Mouse (Mus musculus) liver, embryonic 16.5 days (tissue): ENCODE measurements around the gene Arhgef3. TPM values are rescaled to one million over a fixed set of nuclear protein-coding genes. Genes with fewer than 3 reads are reported as not detected.

Source experiments
- ATAC-seq: fragments of 200-750 bp; cut with Nextera tagmentation; 2 replicates; pipeline ENCODE4 v1.8.0; 2017; ENCODE audit warnings: low read depth, mild to moderate bottlenecking, moderate number of reproducible peaks, moderate library complexity
- H3K27ac ChIP-seq: fragments of 300-500 bp; sonication (generic); 2 replicates; pipeline ENCODE4 v1.5.1; 2014; ENCODE audit warnings: mild to moderate bottlenecking, low read length
- H3K27me3 ChIP-seq: fragments of 300-500 bp; sonication (generic); 2 replicates; pipeline ENCODE4 v1.6.1; 2014; ENCODE audit warnings: low read depth, low read length, mixed read lengths; ENCODE audit not compliant: control insufficient read depth, insufficient read depth
- H3K36me3 ChIP-seq: fragments of 300-500 bp; sonication (generic); 2 replicates; pipeline ENCODE4 v1.6.1; 2014; ENCODE audit warnings: mild to moderate bottlenecking; ENCODE audit not compliant: control insufficient read depth, insufficient read depth
- H3K4me1 ChIP-seq: fragments of 300-500 bp; sonication (generic); 2 replicates; pipeline ENCODE4 v1.6.1; 2014; ENCODE audit warnings: low read depth, low read length, mixed read lengths; ENCODE audit not compliant: control insufficient read depth
- H3K4me2 ChIP-seq: fragments of 300-500 bp; sonication (generic); 2 replicates; pipeline ENCODE4 v1.6.1; 2014; ENCODE audit warnings: low read depth, low read length, mixed read lengths
- H3K4me3 ChIP-seq: fragments of 300-500 bp; sonication (generic); 2 replicates; pipeline ENCODE4 v1.5.1; 2014; ENCODE audit warnings: low read depth, mild to moderate bottlenecking, low read length
- H3K9ac ChIP-seq: fragments of 300-500 bp; sonication (generic); 2 replicates; pipeline ENCODE4 v1.6.1; 2014; ENCODE audit warnings: low read depth, low read length
- H3K9me3 ChIP-seq: fragments of 300-500 bp; sonication (generic); replicated peaks from 2 replicates; pipeline ENCODE4 v1.6.1; 2016; ENCODE audit warnings: low read length; ENCODE audit not compliant: control insufficient read depth
- WGBS: fragments of 180-500 bp; shearing (Covaris S2); extraction: QIAGEN DNeasy Blood & Tissue Kit; methylation state at CpG from one replicate; pipeline ENCODE4 v1.1.7; 2014; ENCODE audit not compliant: insufficient replicate concordance; 5-methylcytosine and 5-hydroxymethylcytosine counted together
- polyA plus RNA-seq: library from polyadenylated mRNA; unstranded; fragments of >200 nt; fragmentation: Nextera tagmentation; extraction: Ambion mirVana; gene quantifications from 2 replicates; pipeline ENCODE4 v1.2.1, GENCODE M21; 2015

Gene Arhgef3
- polyA plus RNA-seq, 1 experiment from 2014 or later = 12.5 TPM

- Histone ChIP-seq H3K4me3 (no peak overlapping the region), H3K27me3 (no peaks in the 10 kb centered on the region), H3K9me3 (no peaks in the 10 kb centered on the region), H3K9ac (no peak overlapping the region), H3K4me2 (no peak overlapping the region), H3K27ac (no peak overlapping the region), H3K36me3 (no peaks in the 10 kb centered on the region), H3K4me1 (peaks cover 3% of the 10 kb centered on the region; the same call in 1 of the 2 replicates)
- 66% methylated on average over 4 of the region's 4 CpGs for WGBS
- ATAC-seq = no peak
These were observed 71.9 kb downstream of the Arhgef3 start for GRCm38 (mm10) chr14:27186596-27186995.

DNA sequence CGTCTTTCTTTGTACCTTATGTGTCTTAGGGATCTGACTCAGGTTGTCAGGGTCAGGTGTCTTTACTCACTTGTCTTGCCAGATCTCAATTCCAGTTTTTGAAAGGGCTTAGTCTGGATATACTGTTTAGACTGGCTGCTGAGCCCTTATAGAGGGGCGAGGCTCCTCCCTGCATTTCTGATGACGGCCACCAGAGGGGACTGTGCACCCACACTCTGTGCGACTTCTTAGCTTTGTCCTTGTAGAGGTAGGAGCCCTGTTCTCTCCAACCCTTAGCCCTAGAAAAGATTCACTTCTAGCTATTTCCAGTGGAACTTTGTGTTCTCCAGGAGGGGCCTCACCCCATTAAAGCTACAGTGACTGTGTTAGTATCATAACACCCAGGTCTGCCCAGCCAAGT lies 72.3 kb downstream of the Arhgef3 start:
- no peak overlapping the region for H3K4me2 ChIP-seq
- no peaks in the 10 kb centered on the region for H3K9me3 ChIP-seq
- 0 out of 2 replicates have a peak, but pooled peaks have one; percentile 27 for ATAC-seq
- H3K27me3 ChIP-seq = no peaks in the 10 kb centered on the region
- no peak overlapping the region for H3K9ac ChIP-seq
- H3K4me3 ChIP-seq = no peak overlapping the region
- H3K27ac ChIP-seq = no peak overlapping the region
- peaks cover 3% of the 10 kb centered on the region; the same call in 1 of the 2 replicates for H3K4me1 ChIP-seq
- WGBS = 3% methylated on average over 4 of the region's 4 CpGs
- H3K36me3 ChIP-seq = no peaks in the 10 kb centered on the region

DNA sequence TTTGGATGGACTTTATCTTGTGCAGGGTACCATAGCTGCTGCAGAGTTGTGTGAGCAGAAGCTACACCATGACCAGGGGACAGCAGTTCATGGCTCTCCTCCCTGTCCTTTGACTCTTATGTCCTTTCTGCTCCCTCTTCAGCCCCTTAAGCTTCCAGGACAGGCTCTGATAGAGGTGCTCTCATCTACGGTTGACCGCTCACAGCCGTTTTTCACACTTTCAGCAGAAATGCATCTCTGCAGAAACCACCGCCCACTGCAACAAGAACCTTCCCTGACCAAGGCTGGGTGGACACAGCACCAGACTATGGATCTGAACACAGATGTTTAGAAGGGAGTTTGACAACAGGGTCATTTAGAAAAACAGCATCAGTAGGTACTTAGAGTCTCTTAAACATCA lies 73.2 kb downstream of the Arhgef3 start:
- 61% methylated on average over 4 of the region's 4 CpGs for WGBS
- H3K4me2 ChIP-seq = no peak overlapping the region
- ATAC-seq = no peak
- H3K27ac ChIP-seq = no peak overlapping the region
- no peak overlapping the region for H3K4me3 ChIP-seq
- no peaks in the 10 kb centered on the region for H3K27me3 ChIP-seq
- H3K4me1 ChIP-seq = peaks cover 1% of the 10 kb centered on the region; the same call in 1 of the 2 replicates
- H3K9ac ChIP-seq = no peak overlapping the region
- H3K9me3 ChIP-seq = no peaks in the 10 kb centered on the region
- H3K36me3 ChIP-seq = no peaks in the 10 kb centered on the region

- WGBS = 22% methylated on average over 3 of the region's 3 CpGs
- 0 out of 2 replicates have a peak, but pooled peaks have one; percentile 30 for ATAC-seq
- Histone ChIP-seq H3K9ac (no peak overlapping the region), H3K9me3 (no peaks in the 10 kb centered on the region), H3K4me1 (no peaks in the 10 kb centered on the region; the same call in 1 of the 2 replicates), H3K4me2 (no peak overlapping the region), H3K27me3 (no peaks in the 10 kb centered on the region), H3K27ac (no peak overlapping the region), H3K36me3 (no peaks in the 10 kb centered on the region), H3K4me3 (no peak overlapping the region)
These were observed 77.8 kb downstream of the Arhgef3 start for GRCm38 (mm10) chr14:27192450-27192849.

DNA sequence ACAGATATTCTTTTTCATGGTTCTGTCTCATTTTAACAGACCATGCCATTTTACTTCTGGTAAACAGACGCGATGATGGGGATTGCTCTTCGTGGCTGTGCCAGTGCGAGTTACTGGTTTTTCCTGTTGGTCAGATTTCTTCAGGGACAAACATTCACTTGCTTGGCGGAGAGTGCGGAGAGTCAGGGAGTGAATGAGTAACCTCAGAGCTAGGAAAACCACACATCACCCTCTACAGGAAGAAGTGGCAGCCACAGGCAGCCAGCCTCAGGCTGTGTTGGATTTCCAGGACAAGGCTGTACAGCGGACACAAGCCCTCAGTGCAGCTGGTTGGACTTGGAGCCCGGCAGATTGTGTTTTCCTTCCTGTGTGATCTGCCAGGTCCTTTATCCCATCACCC lies 82.3 kb downstream of the Arhgef3 start:
- H3K27me3 ChIP-seq = no peaks in the 10 kb centered on the region
- no peak overlapping the region for H3K9ac ChIP-seq
- ATAC-seq = no peak
- no peak overlapping the region for H3K4me3 ChIP-seq
- no peaks in the 10 kb centered on the region for H3K9me3 ChIP-seq
- no peaks in the 10 kb centered on the region; the same call in 1 of the 2 replicates for H3K4me1 ChIP-seq
- WGBS = 34% methylated on average over 8 of the region's 8 CpGs
- no peak overlapping the region for H3K4me2 ChIP-seq
- no peaks in the 10 kb centered on the region for H3K36me3 ChIP-seq
- no peak overlapping the region for H3K27ac ChIP-seq

- Histone ChIP-seq H3K9me3 (no peaks in the 10 kb centered on the region), H3K9ac (no peak overlapping the region), H3K4me1 (no peaks in the 10 kb centered on the region; the same call in 1 of the 2 replicates), H3K4me3 (no peak overlapping the region), H3K27ac (no peak overlapping the region), H3K27me3 (no peaks in the 10 kb centered on the region), H3K4me2 (no peak overlapping the region), H3K36me3 (no peaks in the 10 kb centered on the region)
- 51% methylated on average over 5 of the region's 5 CpGs for WGBS
- no peak for ATAC-seq
These were observed 83.9 kb downstream of the Arhgef3 start for GRCm38 (mm10) chr14:27198490-27199089.

- no peaks in the 10 kb centered on the region for H3K27me3 ChIP-seq
- no peaks in the 10 kb centered on the region for H3K36me3 ChIP-seq
- H3K27ac ChIP-seq = no peak overlapping the region
- WGBS = 50% methylated on average over 3 of the region's 3 CpGs
- no peak for ATAC-seq
- H3K4me3 ChIP-seq = no peak overlapping the region
- H3K4me2 ChIP-seq = no peak overlapping the region
- H3K4me1 ChIP-seq = no peaks in the 10 kb centered on the region; the same call in 1 of the 2 replicates
- H3K9me3 ChIP-seq = no peaks in the 10 kb centered on the region
- no peak overlapping the region for H3K9ac ChIP-seq
These were observed 84.4 kb downstream of the Arhgef3 start for GRCm38 (mm10) chr14:27199119-27199518.

GRCm38 (mm10) chr14:27199870-27200269 lies 85.2 kb downstream of the Arhgef3 start:
- H3K4me3 ChIP-seq = no peak overlapping the region
- no peak overlapping the region for H3K27ac ChIP-seq
- H3K9ac ChIP-seq = no peak overlapping the region
- no peaks in the 10 kb centered on the region for H3K36me3 ChIP-seq
- no peaks in the 10 kb centered on the region; the same call in 1 of the 2 replicates for H3K4me1 ChIP-seq
- no peak for ATAC-seq
- WGBS = 71% methylated on average over 11 of the region's 11 CpGs
- H3K9me3 ChIP-seq = no peaks in the 10 kb centered on the region
- no peak overlapping the region for H3K4me2 ChIP-seq
- no peaks in the 10 kb centered on the region for H3K27me3 ChIP-seq

DNA sequence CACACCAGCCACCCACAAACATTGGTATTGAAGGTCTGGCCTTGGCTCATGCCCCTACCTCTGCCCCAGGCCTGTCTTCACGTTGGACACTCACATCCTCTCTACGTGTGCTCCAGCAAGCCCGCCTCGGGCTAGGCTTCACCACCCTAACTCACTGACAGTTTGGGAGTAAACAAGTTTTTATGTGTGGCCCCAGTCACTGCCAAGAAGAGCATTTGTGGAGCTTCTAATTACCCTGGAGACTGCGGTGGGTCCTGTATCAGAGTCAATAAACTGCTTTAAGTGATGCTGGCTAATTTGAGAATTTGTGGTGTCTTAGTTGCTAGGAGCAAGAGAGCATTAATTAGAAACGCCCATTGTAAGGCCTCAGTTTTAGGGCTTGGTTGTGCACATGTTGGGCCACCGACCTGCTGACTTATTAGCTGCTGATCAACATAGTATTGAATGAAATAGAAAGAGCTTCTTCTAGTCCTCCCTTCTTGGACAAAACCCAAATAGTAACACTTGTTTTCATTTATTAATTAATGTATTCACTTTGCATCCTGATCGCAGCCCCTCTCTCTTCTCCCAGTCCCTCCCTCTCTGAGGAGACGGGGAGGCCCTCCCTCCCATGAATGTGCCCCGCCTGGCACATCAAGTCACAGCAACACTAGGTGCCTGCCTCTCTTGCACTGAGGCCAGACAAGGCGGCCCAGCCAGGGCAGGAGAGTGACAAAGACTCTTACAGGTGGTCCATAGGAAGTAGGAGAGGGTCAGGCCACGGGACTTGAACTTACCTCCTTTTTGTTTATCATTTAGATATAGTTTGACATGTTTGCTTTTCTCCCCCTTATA lies 86.3 kb downstream of the Arhgef3 start:
- Histone ChIP-seq H3K27me3 (no peaks in the 10 kb centered on the region), H3K36me3 (no peaks in the 10 kb centered on the region), H3K27ac (no peak overlapping the region), H3K4me2 (no peak overlapping the region), H3K9me3 (no peaks in the 10 kb centered on the region), H3K4me1 (no peaks in the 10 kb centered on the region; the same call in 1 of the 2 replicates), H3K4me3 (no peak overlapping the region), H3K9ac (no peak overlapping the region)
- 66% methylated on average over 12 of the region's 12 CpGs for WGBS
- no peak for ATAC-seq
